Mouse (Mus musculus): ENCODE data around the gene Apobec1. TPM values are rescaled to one million over a fixed set of nuclear protein-coding genes. Genes with fewer than 3 reads are reported as not detected.

Apobec1 gene
- total and polyA plus RNA-seq, 3 experiments, result 39.6 to 42.6 (median 41.9) TPM

- H3K27ac ChIP-seq (ENCODE audit: insufficient read depth, low read depth), result no peak overlapping the region
- no peak for DNase-seq (ENCODE audit: extremely low read depth)
These were observed 30.7 kb downstream of the Apobec1 start for GRCm38 (mm10) chr6:122571617-122571959.

GRCm38 (mm10) chr6:122570695-122571616, 31.3 kb downstream of the Apobec1 start:
- no peaks in the 10 kb centered on the region for H3K9me3 ChIP-seq (replicated peaks; ENCODE audit: low read length)
- no peaks in the 10 kb centered on the region for H3K27me3 ChIP-seq (replicated peaks)
- no peaks in the 10 kb centered on the region for H3K79me2 ChIP-seq (replicated peaks; ENCODE audit: control insufficient read depth, extremely low read depth, insufficient read depth, poor library complexity, severe bottlenecking)
- dilution Hi-C loops (cut with MboI; ENCODE audit: extremely low pct_ligation_motif_present, extremely low pct_unique_long_range_greater_than_20kb, low sequenced_read_pairs) (no loop called here), in situ Hi-C loops (cut with MboI; ENCODE audit: low pct_ligation_motif_present, low pct_unique_long_range_greater_than_20kb, low sequenced_read_pairs) (no loop called here)
- peak overlapping the region; percentile 42; the same call in 1 of the 2 replicates for H3K4me2 ChIP-seq (ENCODE audit: insufficient read depth, low read depth, poor library complexity, severe bottlenecking)
- H3K4me3 ChIP-seq (replicated peaks in 1 of 3; ENCODE audit: low read depth in 2 of 3, low read length in 2 of 3, poor library complexity in 1 of 3), result no peak overlapping the region
- DNase-seq (ENCODE audit: extremely low read depth), result peak; percentile 61
- H3K9ac ChIP-seq (ENCODE audit: insufficient read depth, low read depth), result no peak overlapping the region
- no peak overlapping the region for H3K27ac ChIP-seq (ENCODE audit: insufficient read depth, low read depth)
- peak; percentile 70 for TF ChIP-seq ETS1 (conservative IDR thresholded peaks at IDR 0.05; ENCODE audit: low read depth, low read length)
- TF ChIP-seq BHLHE40 (IDR thresholded peaks at IDR 0.05; ENCODE audit: low read depth, low read length), result peak; percentile 74
- no peak for TF ChIP-seq GABPA (IDR thresholded peaks at IDR 0.05; ENCODE audit: insufficient replicate concordance, low read depth, low read length)
- peaks cover 7 to 43% of the 10 kb centered on the region in 2 experiments; a peak in 3 of 4 replicates for H3K4me1 ChIP-seq (ENCODE audit: control insufficient read depth in 1 of 2, insufficient read depth in 2 of 2)
- peaks cover 0 to under 1% of the 10 kb centered on the region in 2 experiments for H3K36me3 ChIP-seq (replicated peaks in 1 of 2; ENCODE audit: control insufficient read depth in 1 of 2, insufficient read depth in 1 of 2, low read length in 1 of 2)

More at GRCm38 (mm10) chr6:122571617-122571959, 30.7 kb downstream of the Apobec1 start:
- H3K4me3 ChIP-seq (replicated peaks in 1 of 3; ENCODE audit: low read depth in 2 of 3, low read length in 2 of 3, poor library complexity in 1 of 3), result no peak overlapping the region
- peaks cover 7 to 46% of the 10 kb centered on the region in 2 experiments; a peak in 3 of 4 replicates for H3K4me1 ChIP-seq (ENCODE audit: control insufficient read depth in 1 of 2, insufficient read depth in 2 of 2)
- no peak overlapping the region for H3K9ac ChIP-seq (ENCODE audit: insufficient read depth, low read depth)
- no peak overlapping the region for H3K4me2 ChIP-seq (ENCODE audit: insufficient read depth, low read depth, poor library complexity, severe bottlenecking)
- dilution Hi-C loops (cut with MboI; ENCODE audit: extremely low pct_ligation_motif_present, extremely low pct_unique_long_range_greater_than_20kb, low sequenced_read_pairs) (no loop called here), in situ Hi-C loops (cut with MboI; ENCODE audit: low pct_ligation_motif_present, low pct_unique_long_range_greater_than_20kb, low sequenced_read_pairs) (no loop called here)
- no peaks in the 10 kb centered on the region for H3K9me3 ChIP-seq (replicated peaks; ENCODE audit: low read length)
- TF ChIP-seq ZMIZ1 (IDR thresholded peaks at IDR 0.05; ENCODE audit: low read depth, low read length) (no peak), MEF2A (IDR thresholded peaks at IDR 0.05; ENCODE audit: borderline replicate concordance, low read depth, low read length) (no peak), MYC (IDR thresholded peaks at IDR 0.05; ENCODE audit: low read depth, low read length) (no peak), CHD1 (IDR thresholded peaks at IDR 0.05; ENCODE audit: low read depth, low read length) (no peak), USF2 (conservative IDR thresholded peaks at IDR 0.05; ENCODE audit: low read depth, low read length) (no peak), JUN (IDR thresholded peaks at IDR 0.05; ENCODE audit: insufficient read depth, low read depth, low read length) (no peak), ZNF384 (IDR thresholded peaks at IDR 0.05; ENCODE audit: low read depth, low read length) (no peak), ETS1 (conservative IDR thresholded peaks at IDR 0.05; ENCODE audit: low read depth, low read length) (no peak), TBP (conservative IDR thresholded peaks at IDR 0.05; ENCODE audit: low read depth, low read length) (no peak), PAX5 (IDR thresholded peaks at IDR 0.05; ENCODE audit: low read length) (no peak), UBTF (IDR thresholded peaks at IDR 0.05; ENCODE audit: low read depth, low read length) (no peak), RAD21 (IDR thresholded peaks at IDR 0.05; ENCODE audit: low read depth, low read length) (no peak)
- no peaks in the 10 kb centered on the region for H3K79me2 ChIP-seq (replicated peaks; ENCODE audit: control insufficient read depth, extremely low read depth, insufficient read depth, poor library complexity, severe bottlenecking)
- H3K27me3 ChIP-seq (replicated peaks), result no peaks in the 10 kb centered on the region
- H3K36me3 ChIP-seq (replicated peaks in 1 of 2; ENCODE audit: control insufficient read depth in 1 of 2, insufficient read depth in 1 of 2, low read length in 1 of 2), result peaks cover 0 to 7% of the 10 kb centered on the region in 2 experiments

Data from CH12.LX (cell line).